Mouse (Mus musculus): Measurements from ENCODE around the gene Gimap1. TPM values are rescaled to one million over a fixed set of nuclear protein-coding genes. Genes with fewer than 3 reads are reported as not detected.
A peak's percentile ranks its signal among the peaks of the same experiment; 100 is the strongest.

Gene Gimap1
- polyA plus RNA-seq, 1 experiment from 2014 or later: 7.8 TPM

DNA sequence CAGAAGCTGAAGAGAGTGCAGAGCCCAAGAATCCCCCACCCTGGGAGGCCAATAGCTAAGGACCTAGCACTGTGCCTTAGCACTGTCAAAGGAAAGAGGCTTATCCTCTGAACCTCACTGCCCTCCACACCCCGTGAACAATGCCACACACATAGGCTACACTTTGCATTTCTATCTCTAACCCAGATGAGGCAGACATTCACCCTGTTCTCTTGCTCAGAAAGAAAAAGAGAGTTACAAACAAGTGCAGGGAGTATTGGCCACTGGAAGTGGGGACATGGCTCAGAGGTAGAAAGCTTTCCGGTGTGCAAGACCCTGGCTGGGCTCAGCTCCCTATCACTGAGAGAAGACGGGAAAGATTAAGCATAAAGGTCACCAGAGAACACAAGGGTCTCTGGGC, 32.7 kb upstream of the Gimap1 start:
- 51% methylated on average over 3 of the region's 3 CpGs for WGBS
- Histone ChIP-seq H3K9ac (ENCODE audit: low read length) (no peak overlapping the region), H3K27ac (replicated peaks) (0 out of 2 replicates have a peak overlapping the region, but pooled peaks have one; percentile 13), H3K4me1 (replicated peaks; ENCODE audit: control insufficient read depth, insufficient read depth) (no peaks in the 10 kb centered on the region), H3K27me3 (ENCODE audit: control insufficient read depth, insufficient read depth, low read length) (no peaks in the 10 kb centered on the region), H3K4me2 (replicated peaks; ENCODE audit: low read depth) (no peak overlapping the region; the same call in 1 of the 2 replicates), H3K36me3 (ENCODE audit: control insufficient read depth, insufficient read depth, low read length) (no peaks in the 10 kb centered on the region), H3K4me3 (ENCODE audit: low read depth, low read length) (no peak overlapping the region), H3K9me3 (ENCODE audit: control insufficient read depth, low read length) (no peaks in the 10 kb centered on the region)
- TF ChIP-seq EP300 (optimal IDR thresholded peaks at IDR 0.05) (no peak), CTCF (IDR thresholded peaks at IDR 0.05; ENCODE audit: low read depth) (no peak)
- ATAC-seq (ENCODE audit: low FRiP score, low TSS enrichment) (no peak), DNase-seq (ENCODE audit: low spot score) (no peak)

- Histone ChIP-seq H3K4me1 (replicated peaks; ENCODE audit: control insufficient read depth, insufficient read depth) (no peaks in the 10 kb centered on the region), H3K9me3 (ENCODE audit: control insufficient read depth, low read length) (no peaks in the 10 kb centered on the region), H3K4me3 (ENCODE audit: low read depth, low read length) (no peak within 1 kb of the TSS), H3K27ac (replicated peaks) (no peak within 1 kb of the TSS), H3K9ac (ENCODE audit: low read length) (no peak within 1 kb of the TSS), H3K27me3 (ENCODE audit: control insufficient read depth, insufficient read depth, low read length) (no peaks in the 10 kb centered on the region), H3K36me3 (ENCODE audit: control insufficient read depth, insufficient read depth, low read length) (no peaks in the 10 kb centered on the region), H3K4me2 (replicated peaks; ENCODE audit: low read depth) (no peak within 1 kb of the TSS)
- TF ChIP-seq CTCF (IDR thresholded peaks at IDR 0.05; ENCODE audit: low read depth): no peak
- no peak for TF ChIP-seq EP300 (optimal IDR thresholded peaks at IDR 0.05)
- DNase-seq (ENCODE audit: low spot score) (no peak), ATAC-seq (ENCODE audit: low FRiP score, low TSS enrichment) (no peak)
- 54% methylated on average over 2 of the region's 2 CpGs for WGBS
Measured at GRCm38 (mm10) chr6:48718455-48718854, 20.4 kb upstream of the Gimap1 start, which contains the start of the genes Gm28053 and Gimap7. Gm28053 (plus strand) TSS chr6:48718607. Gimap7 (plus strand) TSS chr6:48718621.

GRCm38 (mm10) chr6:48720326-48720725, 18.5 kb upstream of the Gimap1 start:
- no peak overlapping the region for H3K4me2 ChIP-seq (replicated peaks; ENCODE audit: low read depth)
- no peaks in the 10 kb centered on the region for H3K9me3 ChIP-seq (ENCODE audit: control insufficient read depth, low read length)
- no peaks in the 10 kb centered on the region for H3K27me3 ChIP-seq (ENCODE audit: control insufficient read depth, insufficient read depth, low read length)
- no peak overlapping the region for H3K4me3 ChIP-seq (ENCODE audit: low read depth, low read length)
- 75% methylated on average over 4 of the region's 4 CpGs for WGBS
- no peak overlapping the region for H3K27ac ChIP-seq (replicated peaks)
- DNase-seq (ENCODE audit: low spot score) (no peak), ATAC-seq (ENCODE audit: low FRiP score, low TSS enrichment) (no peak)
- no peak for TF ChIP-seq EP300 (optimal IDR thresholded peaks at IDR 0.05)
- TF ChIP-seq CTCF (IDR thresholded peaks at IDR 0.05; ENCODE audit: low read depth): no peak
- no peaks in the 10 kb centered on the region for H3K4me1 ChIP-seq (replicated peaks; ENCODE audit: control insufficient read depth, insufficient read depth)
- no peak overlapping the region for H3K9ac ChIP-seq (ENCODE audit: low read length)
- no peaks in the 10 kb centered on the region for H3K36me3 ChIP-seq (ENCODE audit: control insufficient read depth, insufficient read depth, low read length)

DNA sequence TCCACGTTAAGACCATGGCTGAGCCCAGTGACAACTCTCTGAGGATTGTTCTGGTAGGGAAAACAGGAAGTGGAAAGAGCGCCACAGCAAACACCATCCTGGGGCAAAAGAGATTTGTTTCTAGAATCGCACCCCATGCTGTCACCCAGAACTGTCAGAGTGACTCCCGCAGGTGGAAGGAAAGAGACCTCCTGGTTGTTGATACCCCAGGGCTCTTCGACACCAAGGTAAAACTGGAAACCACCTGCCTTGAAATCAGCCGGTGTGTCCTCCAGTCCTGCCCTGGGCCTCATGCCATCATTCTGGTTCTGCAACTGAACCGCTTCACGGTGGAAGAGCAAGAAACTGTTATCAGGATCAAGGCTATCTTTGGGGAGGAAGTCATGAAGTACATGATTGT, 15.4 kb upstream of the Gimap1 start:
- TF ChIP-seq EP300 (optimal IDR thresholded peaks at IDR 0.05): no peak
- Histone ChIP-seq H3K4me3 (ENCODE audit: low read depth, low read length) (no peak overlapping the region), H3K4me2 (replicated peaks; ENCODE audit: low read depth) (no peak overlapping the region), H3K4me1 (replicated peaks; ENCODE audit: control insufficient read depth, insufficient read depth) (no peaks in the 10 kb centered on the region), H3K36me3 (ENCODE audit: control insufficient read depth, insufficient read depth, low read length) (no peaks in the 10 kb centered on the region), H3K9me3 (ENCODE audit: control insufficient read depth, low read length) (no peaks in the 10 kb centered on the region), H3K9ac (ENCODE audit: low read length) (no peak overlapping the region), H3K27me3 (ENCODE audit: control insufficient read depth, insufficient read depth, low read length) (no peaks in the 10 kb centered on the region), H3K27ac (replicated peaks) (no peak overlapping the region)
- WGBS: 70% methylated on average over 8 of the region's 8 CpGs
- DNase-seq (ENCODE audit: low spot score) (no peak), ATAC-seq (ENCODE audit: low FRiP score, low TSS enrichment) (no peak)

DNA sequence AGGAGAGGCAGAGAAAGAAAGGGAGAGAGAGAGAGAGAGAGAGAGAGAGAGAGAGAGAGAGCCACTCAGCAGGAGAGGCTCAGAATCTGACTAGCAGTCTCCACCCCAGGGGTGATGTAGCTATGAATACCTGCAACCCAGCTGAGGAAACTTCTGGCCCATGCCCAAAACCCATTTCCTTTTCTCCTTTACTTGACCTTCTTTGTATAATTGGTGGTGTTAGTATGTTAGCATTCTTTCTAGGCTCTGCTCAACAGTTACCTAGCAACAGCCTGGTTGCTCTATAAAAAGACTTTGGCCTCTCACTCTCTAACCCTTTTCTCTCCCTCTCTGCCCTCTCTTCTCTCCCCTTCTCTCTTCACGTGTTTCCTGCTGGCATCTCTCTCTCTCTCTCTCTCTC, 13.4 kb upstream of the Gimap1 start:
- no peak overlapping the region for H3K4me3 ChIP-seq (ENCODE audit: low read depth, low read length)
- no peaks in the 10 kb centered on the region for H3K27me3 ChIP-seq (ENCODE audit: control insufficient read depth, insufficient read depth, low read length)
- DNase-seq (ENCODE audit: low spot score): peak; percentile 40
- TF ChIP-seq CTCF (IDR thresholded peaks at IDR 0.05; ENCODE audit: low read depth): no peak
- TF ChIP-seq EP300 (optimal IDR thresholded peaks at IDR 0.05): no peak
- H3K4me2 ChIP-seq (replicated peaks; ENCODE audit: low read depth): no peak overlapping the region
- no peaks in the 10 kb centered on the region for H3K36me3 ChIP-seq (ENCODE audit: control insufficient read depth, insufficient read depth, low read length)
- H3K9me3 ChIP-seq (ENCODE audit: control insufficient read depth, low read length): no peaks in the 10 kb centered on the region
- WGBS: 0% methylated on average over 1 of the region's 1 CpGs
- peak; percentile 68; the same call in 1 of the 2 replicates for ATAC-seq (ENCODE audit: low FRiP score, low TSS enrichment)
- H3K27ac ChIP-seq (replicated peaks): no peak overlapping the region
- no peak overlapping the region for H3K9ac ChIP-seq (ENCODE audit: low read length)
- no peaks in the 10 kb centered on the region for H3K4me1 ChIP-seq (replicated peaks; ENCODE audit: control insufficient read depth, insufficient read depth)

DNA sequence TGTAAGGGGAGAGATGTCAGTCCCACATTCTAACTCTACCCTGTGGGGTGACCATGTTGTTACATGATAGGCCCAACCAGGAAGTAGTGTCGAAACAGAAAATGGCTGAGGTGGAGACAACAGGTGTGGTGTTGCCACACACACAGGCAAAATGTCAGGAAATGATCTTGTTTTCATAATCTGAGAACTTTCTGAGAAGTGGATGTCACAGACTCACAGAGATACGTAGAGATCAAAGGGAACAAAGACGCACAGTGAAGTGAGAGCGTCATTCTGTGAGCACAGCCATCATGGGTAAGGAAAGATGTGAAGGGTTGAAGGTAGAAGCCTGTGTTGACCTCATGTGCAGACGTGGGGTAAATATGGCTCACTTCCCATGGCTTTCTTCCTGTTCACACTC, 11.1 kb upstream of the Gimap1 start:
- no peak overlapping the region for H3K4me2 ChIP-seq (replicated peaks; ENCODE audit: low read depth)
- DNase-seq (ENCODE audit: low spot score): no peak
- no peaks in the 10 kb centered on the region for H3K36me3 ChIP-seq (ENCODE audit: control insufficient read depth, insufficient read depth, low read length)
- 89% methylated on average over 5 of the region's 5 CpGs for WGBS
- H3K4me1 ChIP-seq (replicated peaks; ENCODE audit: control insufficient read depth, insufficient read depth): no peaks in the 10 kb centered on the region
- no peaks in the 10 kb centered on the region for H3K27me3 ChIP-seq (ENCODE audit: control insufficient read depth, insufficient read depth, low read length)
- no peak overlapping the region for H3K27ac ChIP-seq (replicated peaks)
- no peaks in the 10 kb centered on the region for H3K9me3 ChIP-seq (ENCODE audit: control insufficient read depth, low read length)
- no peak for ATAC-seq (ENCODE audit: low FRiP score, low TSS enrichment)
- no peak overlapping the region for H3K9ac ChIP-seq (ENCODE audit: low read length)
- H3K4me3 ChIP-seq (ENCODE audit: low read depth, low read length): no peak overlapping the region
- no peak for TF ChIP-seq EP300 (optimal IDR thresholded peaks at IDR 0.05)
- TF ChIP-seq CTCF (IDR thresholded peaks at IDR 0.05; ENCODE audit: low read depth): no peak
